Mouse (Mus musculus) embryonic facial prominence, embryonic 13.5 days (tissue): Measurements from ENCODE around the gene Angptl2. TPM values are rescaled to one million over a fixed set of nuclear protein-coding genes. Genes with fewer than 3 reads are reported as not detected.

Source experiments
- ATAC-seq: fragments of 200-750 bp; cut with Nextera tagmentation; 2 replicates; pipeline ENCODE4 v1.8.0; 2017; ENCODE audit warnings: low read depth; ENCODE audit not compliant: insufficient number of reproducible peaks, insufficient read depth, low FRiP score, low TSS enrichment
- H3K27ac ChIP-seq: fragments of 300-500 bp; sonication (generic); 2 replicates; pipeline ENCODE4 v1.5.1; 2015; ENCODE audit warnings: moderate library complexity, mild to moderate bottlenecking, inconsistent platforms
- H3K27me3 ChIP-seq: fragments of 300-500 bp; sonication (generic); 2 replicates; pipeline ENCODE4 v1.6.1; 2015; ENCODE audit warnings: mild to moderate bottlenecking, inconsistent platforms
- H3K36me3 ChIP-seq: fragments of 300-500 bp; sonication (generic); 2 replicates; pipeline ENCODE4 v1.6.1; 2015; ENCODE audit warnings: mild to moderate bottlenecking, inconsistent platforms
- H3K4me1 ChIP-seq: fragments of 300-500 bp; sonication (generic); 2 replicates; pipeline ENCODE4 v1.6.1; 2015; ENCODE audit warnings: inconsistent platforms
- H3K4me2 ChIP-seq: fragments of 300-500 bp; sonication (generic); 2 replicates; pipeline ENCODE4 v1.6.1; 2015; ENCODE audit warnings: moderate library complexity, mild to moderate bottlenecking, inconsistent platforms
- H3K4me3 ChIP-seq: fragments of 300-500 bp; sonication (generic); 2 replicates; pipeline ENCODE4 v1.5.1; 2015; ENCODE audit warnings: mild to moderate bottlenecking, inconsistent platforms
- H3K9ac ChIP-seq: fragments of 300-500 bp; sonication (generic); 2 replicates; pipeline ENCODE4 v1.6.1; 2015; ENCODE audit warnings: mild to moderate bottlenecking, inconsistent platforms
- H3K9me3 ChIP-seq: fragments of 300-500 bp; sonication (generic); 2 replicates; pipeline ENCODE4 v1.6.1; 2016; ENCODE audit warnings: inconsistent platforms
- WGBS: fragments of 180-500 bp; shearing (Covaris S2); methylation state at CpG from one replicate; pipeline ENCODE4 v1.1.7; 2015; ENCODE audit warnings: mixed read lengths; 5-methylcytosine and 5-hydroxymethylcytosine counted together
- polyA plus RNA-seq: library from polyadenylated mRNA; unstranded; fragments of >200 nt; fragmentation: Nextera tagmentation; extraction: Ambion mirVana; gene quantifications from 2 replicates; pipeline ENCODE4 v1.2.1, GENCODE M21; 2015

The Angptl2 gene
- polyA plus RNA-seq: 37.9 and 38.4 TPM in 2 replicates

DNA sequence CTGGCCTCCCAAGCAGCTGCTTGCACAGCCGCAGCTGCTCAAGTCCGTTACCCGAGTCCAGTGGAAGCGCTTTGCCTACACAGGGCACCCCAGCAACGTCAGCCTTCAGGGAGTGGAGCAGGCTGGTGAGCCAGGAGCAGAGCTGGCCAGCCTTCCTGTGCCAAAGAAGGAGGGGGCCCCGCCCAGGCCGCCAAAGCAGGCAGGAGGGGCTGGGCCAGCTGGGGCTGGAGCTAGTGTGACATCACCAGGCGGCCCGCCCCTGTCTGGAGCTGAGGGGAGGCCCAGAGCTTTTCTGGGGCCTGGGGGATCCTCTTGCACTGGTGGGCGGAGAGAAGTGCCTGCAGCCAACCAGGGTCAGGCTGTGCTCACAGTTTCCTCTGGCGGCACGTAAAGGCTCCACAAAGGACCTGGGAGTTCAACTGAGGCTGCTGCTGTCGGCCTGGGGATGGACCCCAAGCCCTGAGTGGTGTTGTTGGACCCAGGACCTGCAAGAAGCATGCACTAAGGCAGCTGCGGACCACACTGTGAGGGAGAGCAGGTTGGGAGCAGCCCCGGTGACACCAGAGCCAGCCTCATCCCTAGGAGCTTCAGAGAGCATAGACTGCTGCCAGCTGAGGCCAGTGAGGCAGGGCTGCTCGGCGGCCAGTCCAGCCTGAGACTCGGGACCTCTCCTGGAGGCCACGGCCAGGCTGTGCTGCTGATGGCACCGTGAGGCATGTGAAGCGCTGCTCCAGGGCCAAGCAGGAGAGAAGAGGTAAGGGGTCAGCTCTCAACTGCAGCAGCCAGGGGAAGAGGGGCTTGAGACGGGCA is at the start of gene Angptl2:
TSS of gene Angptl2 (plus strand) at position 370 of the 810 bp plus-strand sequence.
- WGBS: 1% methylated on average over 22 of the region's 22 CpGs
- Histone ChIP-seq H3K36me3 (no peaks in the 10 kb centered on the region; the same call in 1 of the 2 replicates), H3K9me3 (no peaks in the 10 kb centered on the region), H3K4me3 (peak within 1 kb of the TSS; percentile 72), H3K4me1 (peaks cover 56% of the 10 kb centered on the region), H3K4me2 (peak within 1 kb of the TSS; percentile 93), H3K27me3 (no peaks in the 10 kb centered on the region), H3K27ac (peak within 1 kb of the TSS; percentile 94), H3K9ac (peak within 1 kb of the TSS; percentile 87)
- peak; percentile 95 for ATAC-seq

- no peak for ATAC-seq
Observed at GRCm38 (mm10) chr2:33167060-33167459, 48.8 kb upstream of the Angptl2 start.

DNA sequence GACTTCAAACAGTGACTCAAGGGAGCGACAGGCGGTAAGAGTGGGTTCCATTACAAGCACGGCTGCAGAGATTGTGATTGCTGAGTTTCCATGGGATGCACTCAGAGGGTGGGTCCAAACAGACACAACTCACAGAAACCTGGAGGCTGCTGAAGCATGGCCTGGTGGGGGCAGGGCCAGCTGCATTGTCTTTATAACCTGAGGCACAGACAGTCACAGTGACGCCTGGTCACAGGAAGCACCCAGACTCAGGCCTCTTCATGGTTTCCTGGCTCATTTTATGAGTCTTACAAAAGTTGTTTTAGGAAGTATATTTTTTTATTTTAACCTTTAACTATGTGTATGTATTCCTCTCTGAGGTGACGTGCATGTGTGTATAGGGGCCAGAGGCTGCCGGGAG is 46.4 kb upstream of the Angptl2 start:
- no peak for ATAC-seq
- 73% methylated on average over 6 of the region's 6 CpGs for WGBS

More at GRCm38 (mm10) chr2:33167060-33167459, 48.8 kb upstream of the Angptl2 start:
- Histone ChIP-seq H3K27ac (no peak overlapping the region), H3K36me3 (no peaks in the 10 kb centered on the region), H3K4me3 (no peak overlapping the region), H3K9ac (no peak overlapping the region), H3K4me1 (peaks cover 29% of the 10 kb centered on the region), H3K4me2 (no peak overlapping the region), H3K27me3 (no peaks in the 10 kb centered on the region), H3K9me3 (no peaks in the 10 kb centered on the region)
- WGBS: 93% methylated on average over 3 of the region's 3 CpGs

GRCm38 (mm10) chr2:33170777-33171565 is 44.9 kb upstream of the Angptl2 start:
- ATAC-seq: no peak; the same call in 1 of the 2 replicates
- H3K4me1 ChIP-seq: peaks cover 14% of the 10 kb centered on the region
- 51% methylated on average over 10 of the region's 10 CpGs for WGBS

More for the DNA sequence above, 46.4 kb upstream of the Angptl2 start:
- Histone ChIP-seq H3K27me3 (no peaks in the 10 kb centered on the region), H3K9ac (no peak overlapping the region), H3K4me3 (no peak overlapping the region), H3K9me3 (no peaks in the 10 kb centered on the region), H3K4me2 (no peak overlapping the region), H3K4me1 (peaks cover 29% of the 10 kb centered on the region), H3K36me3 (no peaks in the 10 kb centered on the region), H3K27ac (no peak overlapping the region)

GRCm38 (mm10) chr2:33173126-33173525 is 42.7 kb upstream of the Angptl2 start:
- 76% methylated on average over 10 of the region's 10 CpGs for WGBS
- no peaks in the 10 kb centered on the region for H3K9me3 ChIP-seq
- H3K27ac ChIP-seq: no peak overlapping the region
- H3K4me1 ChIP-seq: peaks cover 23% of the 10 kb centered on the region
- H3K4me2 ChIP-seq: no peak overlapping the region
- no peak for ATAC-seq
- H3K27me3 ChIP-seq: no peaks in the 10 kb centered on the region
- H3K9ac ChIP-seq: no peak overlapping the region
- H3K4me3 ChIP-seq: no peak overlapping the region
- no peaks in the 10 kb centered on the region for H3K36me3 ChIP-seq

More at GRCm38 (mm10) chr2:33170777-33171565, 44.9 kb upstream of the Angptl2 start:
- no peaks in the 10 kb centered on the region for H3K9me3 ChIP-seq
- no peak overlapping the region for H3K9ac ChIP-seq
- H3K27ac ChIP-seq: peak overlapping the region; percentile 74; the same call in 1 of the 2 replicates
- H3K4me3 ChIP-seq: no peak overlapping the region
- no peak overlapping the region for H3K4me2 ChIP-seq
- no peaks in the 10 kb centered on the region for H3K36me3 ChIP-seq
- no peaks in the 10 kb centered on the region for H3K27me3 ChIP-seq

GRCm38 (mm10) chr2:33173686-33174085 is 42.2 kb upstream of the Angptl2 start:
- Histone ChIP-seq H3K27ac (no peak overlapping the region), H3K9ac (no peak overlapping the region), H3K4me1 (peaks cover 29% of the 10 kb centered on the region), H3K36me3 (no peaks in the 10 kb centered on the region), H3K4me3 (no peak overlapping the region), H3K4me2 (no peak overlapping the region), H3K9me3 (no peaks in the 10 kb centered on the region), H3K27me3 (no peaks in the 10 kb centered on the region)
- ATAC-seq: no peak
- WGBS: 93% methylated on average over 7 of the region's 7 CpGs

DNA sequence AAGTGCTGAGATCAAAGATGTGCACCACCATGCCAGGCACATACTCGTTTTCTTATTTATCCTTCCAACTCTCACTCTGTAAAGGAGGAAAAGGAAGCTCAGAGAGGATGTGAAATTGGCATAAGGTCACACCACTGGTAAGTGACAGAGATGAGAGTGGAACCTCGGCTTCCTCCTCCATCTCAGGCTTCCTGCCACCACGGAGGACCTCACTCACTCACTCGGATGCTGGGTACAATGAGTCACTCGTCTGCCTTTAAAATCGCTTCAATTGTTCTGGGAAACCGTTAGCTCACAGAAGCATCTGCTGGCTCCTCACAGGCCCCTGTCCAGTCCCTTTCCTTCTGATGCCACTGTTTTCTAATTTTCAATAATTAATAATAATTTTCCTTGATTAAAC is 39.4 kb upstream of the Angptl2 start:
- Histone ChIP-seq H3K9me3 (no peaks in the 10 kb centered on the region), H3K4me2 (no peak overlapping the region), H3K4me1 (peaks cover 43% of the 10 kb centered on the region), H3K36me3 (no peaks in the 10 kb centered on the region), H3K27me3 (no peaks in the 10 kb centered on the region), H3K9ac (no peak overlapping the region), H3K27ac (no peak overlapping the region), H3K4me3 (no peak overlapping the region)
- ATAC-seq: no peak
- 51% methylated on average over 7 of the region's 7 CpGs for WGBS

DNA sequence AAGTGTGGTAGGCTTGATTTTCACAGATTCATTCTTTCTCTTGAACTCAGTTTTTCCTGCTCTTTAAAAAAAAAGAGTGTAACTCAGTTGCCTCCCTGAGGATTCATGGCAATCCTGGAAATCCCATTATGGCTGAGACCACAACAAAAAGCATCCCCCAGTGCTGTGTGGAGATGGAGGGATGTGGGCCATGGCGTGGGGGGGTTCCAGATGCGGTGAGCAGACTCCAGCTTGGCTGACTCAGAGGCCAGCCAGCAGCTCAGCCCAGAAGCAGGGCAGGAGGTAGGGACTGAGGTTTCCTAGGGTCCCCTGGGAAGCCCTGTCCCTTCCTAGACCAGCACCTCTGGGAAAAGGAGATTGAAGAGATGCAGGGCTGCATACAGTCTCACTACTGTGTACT is 38.9 kb upstream of the Angptl2 start:
- H3K36me3 ChIP-seq: no peaks in the 10 kb centered on the region
- peaks cover 43% of the 10 kb centered on the region for H3K4me1 ChIP-seq
- H3K9ac ChIP-seq: no peak overlapping the region
- WGBS: 42% methylated on average over 2 of the region's 2 CpGs
- H3K9me3 ChIP-seq: no peaks in the 10 kb centered on the region
- no peak for ATAC-seq
- no peak overlapping the region for H3K4me3 ChIP-seq
- H3K27me3 ChIP-seq: no peaks in the 10 kb centered on the region
- H3K4me2 ChIP-seq: no peak overlapping the region
- H3K27ac ChIP-seq: peak overlapping the region; percentile 44

DNA sequence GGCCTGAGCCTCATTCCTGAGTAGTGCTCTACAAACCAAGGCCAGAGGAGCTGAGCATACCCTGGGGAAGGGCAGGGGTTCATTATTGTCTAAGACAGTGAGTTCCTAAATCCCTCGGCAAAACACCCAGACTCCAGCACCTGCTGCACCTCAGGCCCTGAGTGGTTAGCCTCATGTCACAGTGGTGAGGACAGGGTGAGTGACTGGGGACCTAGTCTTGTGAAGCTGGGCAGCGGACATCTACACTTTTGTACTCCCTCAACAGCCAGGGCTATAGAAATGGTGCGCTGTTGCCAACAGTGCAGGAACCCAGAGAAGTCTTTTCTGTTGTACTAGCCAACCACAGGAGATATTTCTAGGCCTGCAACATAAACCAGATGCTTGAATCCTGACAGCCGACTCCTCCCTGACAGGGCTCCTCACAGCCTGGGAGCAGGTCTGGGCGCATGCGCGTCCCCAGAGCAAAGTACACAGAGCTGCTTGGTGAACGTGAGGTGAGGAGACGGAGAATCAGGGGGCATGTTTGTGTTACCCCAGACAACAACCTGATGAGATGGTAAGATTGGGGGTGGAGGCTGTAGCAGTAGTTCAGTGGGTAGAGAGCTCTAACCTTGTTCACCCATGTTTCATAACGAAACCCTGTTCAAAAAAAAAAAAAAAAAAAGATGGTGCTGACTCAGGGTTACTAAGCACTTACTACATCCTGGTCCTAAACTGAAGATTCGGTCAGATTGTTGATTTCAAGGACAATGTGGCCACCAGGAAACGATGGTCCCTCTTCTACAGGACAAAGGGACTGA is 38.2 kb upstream of the Angptl2 start:
- 65% methylated on average over 12 of the region's 12 CpGs for WGBS
- Histone ChIP-seq H3K4me3 (no peak overlapping the region), H3K9me3 (no peaks in the 10 kb centered on the region), H3K27ac (peak overlapping the region; percentile 44), H3K36me3 (no peaks in the 10 kb centered on the region), H3K9ac (0 out of 2 replicates have a peak overlapping the region, but pooled peaks have one; percentile 49), H3K4me2 (no peak overlapping the region; the same call in 1 of the 2 replicates), H3K27me3 (no peaks in the 10 kb centered on the region), H3K4me1 (peaks cover 46% of the 10 kb centered on the region)
- ATAC-seq: no peak

DNA sequence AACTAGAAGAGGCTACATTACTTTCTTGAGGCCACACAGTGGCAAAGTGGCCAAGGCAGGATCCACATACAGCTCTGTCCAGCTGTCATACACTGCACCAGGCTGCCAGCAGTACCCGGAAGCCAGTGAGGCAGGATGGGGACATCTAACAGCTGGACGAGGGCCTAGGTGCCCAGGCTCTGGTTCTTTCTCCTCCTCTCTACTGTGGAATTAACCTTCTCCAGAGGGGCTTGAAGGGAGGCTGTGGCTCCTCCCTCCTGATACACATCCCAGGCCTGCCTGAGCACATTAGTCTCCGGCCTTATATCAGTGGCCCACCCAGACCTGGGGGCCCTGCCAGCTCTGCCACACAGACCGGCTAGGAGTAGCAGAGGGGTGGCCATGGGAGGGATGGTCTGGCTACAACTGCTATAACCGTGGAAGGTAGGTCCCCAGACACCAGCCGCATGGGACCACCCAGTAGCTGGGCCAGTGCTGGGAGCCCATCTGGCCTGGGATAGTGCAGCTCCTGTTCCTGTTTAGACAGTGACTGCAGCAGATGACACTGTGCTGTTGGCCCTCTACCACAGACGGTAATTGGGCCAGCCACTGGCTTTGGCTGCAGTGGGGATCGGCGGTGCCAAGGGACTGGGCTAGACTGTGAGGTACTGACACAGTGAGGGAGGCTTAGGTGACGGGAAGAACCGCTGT is 37.5 kb upstream of the Angptl2 start:
- Histone ChIP-seq H3K4me1 (peaks cover 46% of the 10 kb centered on the region), H3K36me3 (no peaks in the 10 kb centered on the region), H3K9ac (peak overlapping the region; percentile 49; the same call in 1 of the 2 replicates), H3K4me2 (no peak overlapping the region), H3K27me3 (no peaks in the 10 kb centered on the region), H3K9me3 (no peaks in the 10 kb centered on the region), H3K4me3 (no peak overlapping the region), H3K27ac (peak overlapping the region; percentile 84)
- 68% methylated on average over 11 of the region's 11 CpGs for WGBS
- peak; percentile 44; the same call in 1 of the 2 replicates for ATAC-seq
